Mouse (Mus musculus): ENCODE measurements at regions not wholly inside any gene's neighbourhood (a gene's known extent, or its start where the extent isn't known, plus 50 kb on each side); places are given as distances from the start of the nearest gene placed in this dataset.

GRCm38 (mm10) chr7:40753490-40753889 lies 144.6 kb upstream of the Vstm2b start:
- TF ChIP-seq CTCF (conservative IDR thresholded peaks at IDR 0.05; ENCODE audit: low read length) (no peak), POU5F1 (IDR thresholded peaks at IDR 0.05; ENCODE audit: borderline replicate concordance, low read length) (no peak), NANOG (IDR thresholded peaks at IDR 0.05; ENCODE audit: borderline replicate concordance, low read length) (no peak)

Data from E14TG2a.4 (cell line).